Mouse (Mus musculus) adipose tissue, adult 10 weeks (tissue): ENCODE measurements around the gene Man1c1. TPM values are rescaled to one million over a fixed set of nuclear protein-coding genes. Genes with fewer than 3 reads are reported as not detected.

Experiments used
- polyA plus RNA-seq: library from polyadenylated mRNA; stranded (reverse); fragments of 350-450 nt; fragmentation: Illumina TruSeq; extraction: RNeasy Lipid Tissue Mini Kit (QIAGEN cat#74804); gene quantifications from one replicate; pipeline ENCODE4 v1.2.3, GENCODE M21; 2014; ENCODE audit warnings: low read depth, low replicate concordance

Gene Man1c1
- polyA plus RNA-seq, result 9.9 TPM

DNA sequence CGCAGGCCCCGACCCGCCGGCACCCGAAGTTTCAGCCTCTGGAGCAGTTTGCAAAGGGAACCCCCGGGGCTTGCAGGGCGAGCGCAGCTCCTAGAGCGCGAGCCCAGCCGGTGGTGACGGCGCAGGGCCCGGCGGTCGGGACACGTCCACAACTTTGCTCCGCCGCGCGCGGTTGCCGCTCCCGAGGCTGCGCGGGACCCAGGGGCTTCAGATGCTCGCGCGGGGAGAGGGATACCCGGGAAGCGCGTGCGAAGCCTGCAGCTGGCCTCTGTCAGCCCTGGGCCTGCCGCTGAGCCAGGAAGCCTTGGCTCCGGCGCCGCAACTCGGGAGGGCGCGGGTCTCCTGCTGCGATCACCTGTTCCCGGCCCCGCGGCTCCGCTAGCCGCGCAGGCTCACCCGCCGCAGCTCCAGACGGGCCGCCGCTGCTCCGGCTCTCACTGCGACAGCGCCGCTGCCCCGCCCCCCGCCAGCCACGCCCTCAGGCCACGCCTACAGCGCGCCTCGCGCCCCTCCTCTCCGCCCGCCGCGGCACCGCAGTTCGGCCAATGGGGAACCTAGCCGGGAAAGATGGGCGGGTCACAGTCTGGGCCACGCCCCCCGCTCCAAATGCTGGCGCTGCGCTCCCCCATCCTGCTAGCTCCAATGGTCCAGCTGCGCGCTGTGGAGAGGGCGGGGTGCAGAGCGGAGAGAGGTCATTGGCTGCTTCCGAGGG, at the start of gene Man1c1:
Man1c1 (minus strand) TSS at position 456 of the 712 bp plus-strand sequence.

GRCm38 (mm10) chr4:134551494-134552316, 152.4 kb downstream of the Man1c1 start, which contains the start of gene Selenon:
TSS of gene Selenon (minus strand) at chr4:134552166.

GRCm38 (mm10) chr4:134534932-134535786, 168.9 kb downstream of the Man1c1 start, which contains the start of gene Mtfr1l:
TSS of gene Mtfr1l (minus strand) at chr4:134535387.

Other genes starting within 250 kb of the Man1c1 start
- 45.8 TPM for gene Stmn1, start 236.0 kb downstream of the Man1c1 start, polyA plus RNA-seq
- gene Paqr7, start 207.6 kb downstream of the Man1c1 start, polyA plus RNA-seq, result 15.9 TPM
- gene Aunip, start 193.3 kb downstream of the Man1c1 start, polyA plus RNA-seq, result 0.57 TPM
- gene Mtfr1l, start 168.9 kb downstream of the Man1c1 start, polyA plus RNA-seq, result 91.0 TPM
- 18.4 TPM for gene Selenon, start 152.1 kb downstream of the Man1c1 start, polyA plus RNA-seq
- gene Ldlrap1, start 63.7 kb upstream of the Man1c1 start, polyA plus RNA-seq, result 13.3 TPM
- gene Maco1, start 149.1 kb upstream of the Man1c1 start, polyA plus RNA-seq, result 39.7 TPM
- not detected for gene Rhd, start 160.2 kb upstream of the Man1c1 start, polyA plus RNA-seq
- gene Tmem50a, start 210.7 kb upstream of the Man1c1 start, polyA plus RNA-seq, result 125 TPM
- 458 TPM for gene Rsrp1, start 219.3 kb upstream of the Man1c1 start, polyA plus RNA-seq
- 78.0 TPM for gene Syf2, start 226.6 kb upstream of the Man1c1 start, polyA plus RNA-seq